Mouse (Mus musculus): Measurements from ENCODE around the gene Ciz1.

GRCm38 (mm10) chr2:32417486-32417885 is 65.4 kb downstream of the Ciz1 start:
- TF ChIP-seq CTCF (IDR thresholded peaks at IDR 0.05; ENCODE audit: low read depth), result no peak
- TF ChIP-seq EP300 (IDR thresholded peaks at IDR 0.05; ENCODE audit: low read depth), result no peak
